Mouse (Mus musculus) limb, embryonic 13.5 days (tissue): ENCODE measurements around the gene Fgf15. TPM values are rescaled to one million over a fixed set of nuclear protein-coding genes. Genes with fewer than 3 reads are reported as not detected.
A peak's percentile ranks its signal among the peaks of the same experiment; 100 is the strongest.

Experiments
- ATAC-seq: fragments of 200-750 bp; cut with Nextera tagmentation; 2 replicates; pipeline ENCODE4 v1.8.0; 2017; ENCODE audit warnings: low read depth, moderate number of reproducible peaks, moderate TSS enrichment; ENCODE audit not compliant: low FRiP score
- H3K27ac ChIP-seq: fragments of 300-500 bp; sonication (generic); 2 replicates; pipeline ENCODE4 v1.5.1; 2015; ENCODE audit warnings: inconsistent platforms, mild to moderate bottlenecking, moderate library complexity
- H3K27me3 ChIP-seq: fragments of 300-500 bp; sonication (generic); 2 replicates; pipeline ENCODE4 v1.6.1; 2015; ENCODE audit warnings: mild to moderate bottlenecking, inconsistent platforms
- H3K36me3 ChIP-seq: fragments of 300-500 bp; sonication (generic); 2 replicates; pipeline ENCODE4 v1.6.1; 2015; ENCODE audit warnings: inconsistent platforms, mild to moderate bottlenecking, moderate library complexity
- H3K4me1 ChIP-seq: fragments of 300-500 bp; sonication (generic); 2 replicates; pipeline ENCODE4 v1.6.1; 2015; ENCODE audit warnings: inconsistent platforms
- H3K4me2 ChIP-seq: fragments of 300-500 bp; sonication (generic); replicated peaks from 2 replicates; pipeline ENCODE4 v1.6.1; 2015; ENCODE audit warnings: inconsistent platforms, mild to moderate bottlenecking, moderate library complexity
- H3K4me3 ChIP-seq: fragments of 300-500 bp; sonication (generic); 2 replicates; pipeline ENCODE4 v1.5.1; 2015; ENCODE audit warnings: moderate library complexity, mild to moderate bottlenecking, inconsistent platforms
- H3K9ac ChIP-seq: fragments of 300-500 bp; sonication (generic); 2 replicates; pipeline ENCODE4 v1.6.1; 2015; ENCODE audit warnings: mild to moderate bottlenecking, inconsistent platforms
- H3K9me3 ChIP-seq: fragments of 300-500 bp; sonication (generic); 2 replicates; pipeline ENCODE4 v1.6.1; 2016; ENCODE audit warnings: inconsistent platforms
- WGBS: fragments of 180-500 bp; shearing (Covaris S2); methylation state at CpG from one replicate; pipeline ENCODE4 v1.1.7; 2015; 5-methylcytosine and 5-hydroxymethylcytosine counted together
- polyA plus RNA-seq: library from polyadenylated mRNA; unstranded; fragments of >200 nt; fragmentation: Nextera tagmentation; extraction: Ambion mirVana; gene quantifications from 2 replicates; pipeline ENCODE4 v1.2.1, GENCODE M21; 2015

Gene Fgf15
- 0.22 and 0.31 TPM in 2 replicates for polyA plus RNA-seq

DNA sequence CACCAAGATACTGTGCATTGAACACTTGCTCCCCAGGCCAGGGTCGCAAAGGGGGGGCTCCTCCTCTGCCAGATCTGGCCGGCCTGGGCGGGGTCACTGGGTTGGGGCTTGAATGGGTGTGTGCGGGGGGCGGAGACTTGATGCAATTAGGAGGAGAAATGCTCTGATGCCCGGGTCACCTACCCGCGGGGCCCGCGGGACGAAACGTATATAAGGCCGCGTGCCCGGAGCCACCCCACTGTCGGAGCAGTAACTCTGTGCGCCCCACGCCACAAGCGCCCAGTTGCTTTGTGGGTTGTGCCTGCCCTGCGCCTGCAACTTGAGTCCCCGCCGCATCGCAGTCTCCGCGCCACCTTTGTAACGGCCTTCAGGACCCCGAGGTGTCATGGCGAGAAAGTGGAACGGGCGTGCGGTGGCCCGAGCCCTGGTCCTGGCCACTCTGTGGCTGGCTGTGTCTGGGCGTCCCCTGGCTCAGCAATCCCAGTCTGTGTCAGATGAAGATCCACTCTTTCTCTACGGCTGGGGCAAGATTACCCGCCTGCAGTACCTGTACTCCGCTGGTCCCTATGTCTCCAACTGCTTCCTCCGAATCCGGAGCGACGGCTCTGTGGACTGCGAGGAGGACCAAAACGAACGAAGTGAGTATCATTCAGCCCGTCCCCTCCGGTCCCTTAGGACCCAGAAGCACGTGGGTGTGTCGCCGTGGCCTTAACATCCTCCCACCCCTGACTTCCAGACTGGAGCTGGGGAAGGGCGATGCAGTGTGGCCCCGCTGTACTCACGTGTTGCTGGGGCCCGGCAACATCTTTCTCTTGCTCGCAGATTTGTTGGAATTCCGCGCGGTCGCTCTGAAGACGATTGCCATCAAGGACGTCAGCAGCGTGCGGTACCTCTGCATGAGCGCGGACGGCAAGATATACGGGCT is at the start of gene Fgf15:
TSS of gene Fgf15 (plus strand) at position 238 of the 925 bp plus-strand sequence.
- Histone ChIP-seq H3K4me1 (peaks cover 28% of the 10 kb centered on the region), H3K4me3 (peak within 1 kb of the TSS; percentile 48), H3K27me3 (peaks cover 75% of the 10 kb centered on the region), H3K36me3 (no peaks in the 10 kb centered on the region), H3K9ac (peak within 1 kb of the TSS; percentile 63), H3K9me3 (no peaks in the 10 kb centered on the region), H3K27ac (no peak within 1 kb of the TSS), H3K4me2 (peak within 1 kb of the TSS; percentile 91)
- WGBS, result under 1% methylated on average over 64 of the region's 65 CpGs
- ATAC-seq, result peak; percentile 16; the same call in 1 of the 2 replicates

- H3K27me3 ChIP-seq, result peaks cover 50% of the 10 kb centered on the region
- no peak within 1 kb of the TSS for H3K4me2 ChIP-seq
- H3K36me3 ChIP-seq, result no peaks in the 10 kb centered on the region
- H3K4me3 ChIP-seq, result no peak within 1 kb of the TSS
- no peaks in the 10 kb centered on the region for H3K4me1 ChIP-seq
- no peak within 1 kb of the TSS for H3K27ac ChIP-seq
- H3K9ac ChIP-seq, result no peak within 1 kb of the TSS
- no peak for ATAC-seq
- no peaks in the 10 kb centered on the region for H3K9me3 ChIP-seq
Observed at GRCm38 (mm10) chr7:144847067-144847466, 49.3 kb upstream of the Fgf15 start, which contains the start of gene Fgf4. Fgf4 (plus strand) TSS chr7:144847367.

DNA sequence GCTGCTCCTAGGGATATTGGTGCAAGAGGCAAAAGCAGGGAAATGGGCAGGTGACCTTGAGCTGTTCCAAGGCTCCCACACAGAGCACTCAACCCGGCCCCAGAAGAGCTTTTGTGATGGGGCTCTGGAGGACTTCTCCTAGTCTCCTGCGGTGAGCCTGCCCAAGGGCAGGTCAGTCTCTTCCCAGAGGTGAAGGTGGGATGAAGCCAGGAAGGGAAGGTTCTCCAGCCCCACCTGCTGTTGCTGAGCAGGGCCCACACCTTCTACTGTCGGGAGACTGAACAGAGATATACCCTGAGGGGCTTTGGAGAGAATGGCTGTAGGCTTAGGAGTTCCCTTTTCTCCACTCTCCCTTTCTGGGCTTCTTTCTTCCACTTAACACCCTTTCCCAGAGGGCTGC is 45.0 kb upstream of the Fgf15 start:
- no peak for ATAC-seq
- Histone ChIP-seq H3K4me2 (no peak overlapping the region), H3K9ac (no peak overlapping the region), H3K4me1 (no peaks in the 10 kb centered on the region), H3K27ac (no peak overlapping the region), H3K36me3 (no peaks in the 10 kb centered on the region), H3K27me3 (peaks cover 44% of the 10 kb centered on the region), H3K4me3 (no peak overlapping the region), H3K9me3 (no peaks in the 10 kb centered on the region)
- 56% methylated on average over 3 of the region's 3 CpGs for WGBS

GRCm38 (mm10) chr7:144854966-144855365 is 41.4 kb upstream of the Fgf15 start:
- Histone ChIP-seq H3K4me2 (no peak overlapping the region), H3K4me3 (no peak overlapping the region), H3K27me3 (peaks cover 62% of the 10 kb centered on the region), H3K9ac (no peak overlapping the region), H3K4me1 (no peaks in the 10 kb centered on the region), H3K27ac (no peak overlapping the region), H3K36me3 (no peaks in the 10 kb centered on the region), H3K9me3 (no peaks in the 10 kb centered on the region)
- ATAC-seq, result no peak
- 30% methylated on average over 3 of the region's 3 CpGs for WGBS

DNA sequence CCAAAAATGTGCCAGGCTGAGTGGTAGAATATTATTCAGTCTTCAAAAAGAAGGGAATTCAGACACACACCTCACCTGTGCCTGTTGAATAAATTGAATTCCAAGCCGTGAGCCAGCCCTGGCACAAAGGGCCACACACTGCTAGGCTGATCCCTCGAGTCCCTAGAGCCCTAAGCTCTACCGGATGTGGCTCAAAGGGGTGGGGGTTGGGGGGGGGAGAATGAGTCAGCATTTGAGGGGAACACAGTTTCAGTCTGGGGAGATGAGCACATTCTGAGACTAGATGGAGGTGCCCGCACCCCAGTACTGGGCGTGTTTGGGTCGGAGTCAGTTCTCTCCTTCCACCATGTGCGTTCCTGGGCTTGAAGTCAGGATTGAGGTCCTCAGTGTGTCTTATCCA is 39.2 kb upstream of the Fgf15 start:
- no peak for ATAC-seq
- WGBS, result 85% methylated on average over 7 of the region's 7 CpGs
- no peak overlapping the region for H3K4me3 ChIP-seq
- H3K36me3 ChIP-seq, result no peaks in the 10 kb centered on the region
- no peak overlapping the region for H3K4me2 ChIP-seq
- no peak overlapping the region for H3K9ac ChIP-seq
- H3K27ac ChIP-seq, result no peak overlapping the region
- peaks cover 12% of the 10 kb centered on the region for H3K4me1 ChIP-seq
- H3K27me3 ChIP-seq, result peaks cover 75% of the 10 kb centered on the region
- no peaks in the 10 kb centered on the region for H3K9me3 ChIP-seq

DNA sequence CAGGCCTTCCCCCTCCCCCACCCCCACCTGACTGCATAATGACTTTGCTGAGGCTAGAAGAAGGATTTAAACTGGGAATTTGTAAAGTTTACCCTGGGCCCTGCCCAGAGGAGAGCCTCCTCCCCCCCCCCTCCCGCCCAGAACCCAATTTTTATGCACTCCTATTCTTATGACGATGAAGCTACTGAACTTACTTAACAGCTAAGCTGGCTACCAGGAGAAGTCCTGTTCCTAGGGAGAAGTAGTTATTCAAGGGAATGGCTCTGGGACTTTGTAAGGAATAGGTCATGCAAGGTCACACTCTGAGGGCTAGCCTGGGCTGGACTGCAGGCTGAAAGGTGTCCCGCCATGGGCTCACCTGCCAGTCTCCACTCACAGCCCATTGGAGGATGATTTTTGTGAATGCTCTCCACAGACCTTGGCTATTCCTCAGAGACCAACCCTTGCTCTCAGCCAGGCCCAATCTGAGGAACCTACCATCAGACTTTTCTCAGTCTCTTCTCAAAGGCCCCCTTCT is 38.4 kb upstream of the Fgf15 start:
- Histone ChIP-seq H3K4me1 (peaks cover 12% of the 10 kb centered on the region), H3K27ac (no peak overlapping the region), H3K27me3 (peaks cover 83% of the 10 kb centered on the region), H3K9me3 (no peaks in the 10 kb centered on the region), H3K9ac (no peak overlapping the region), H3K36me3 (no peaks in the 10 kb centered on the region), H3K4me3 (no peak overlapping the region), H3K4me2 (no peak overlapping the region)
- ATAC-seq, result no peak
- WGBS, result 73% methylated on average over 3 of the region's 3 CpGs

DNA sequence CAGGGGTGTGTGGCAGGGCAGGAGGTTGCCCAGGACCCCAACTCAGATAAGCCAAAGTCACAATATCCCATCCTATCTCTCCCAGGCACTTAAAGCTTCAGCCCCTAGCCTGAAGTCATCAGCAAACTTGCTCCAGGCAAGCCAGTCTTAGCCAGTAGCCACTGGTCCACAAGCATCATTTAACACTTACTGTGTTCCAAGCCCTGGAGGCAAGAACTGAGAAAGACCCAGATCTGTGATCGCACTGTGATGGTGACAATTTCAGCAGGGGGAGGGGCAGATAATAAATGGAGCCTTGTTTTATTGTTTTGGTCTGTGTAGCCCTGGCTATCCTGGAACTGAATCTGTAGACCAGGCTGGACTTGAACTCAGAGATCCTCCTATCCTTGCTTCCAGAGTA is 37.6 kb upstream of the Fgf15 start:
- Histone ChIP-seq H3K36me3 (no peaks in the 10 kb centered on the region), H3K4me1 (peaks cover 12% of the 10 kb centered on the region), H3K4me2 (no peak overlapping the region), H3K4me3 (no peak overlapping the region), H3K9me3 (no peaks in the 10 kb centered on the region), H3K27me3 (peaks cover 91% of the 10 kb centered on the region), H3K27ac (no peak overlapping the region), H3K9ac (no peak overlapping the region)
- ATAC-seq, result no peak
- WGBS, result 74% methylated on average over 1 of the region's 1 CpGs

DNA sequence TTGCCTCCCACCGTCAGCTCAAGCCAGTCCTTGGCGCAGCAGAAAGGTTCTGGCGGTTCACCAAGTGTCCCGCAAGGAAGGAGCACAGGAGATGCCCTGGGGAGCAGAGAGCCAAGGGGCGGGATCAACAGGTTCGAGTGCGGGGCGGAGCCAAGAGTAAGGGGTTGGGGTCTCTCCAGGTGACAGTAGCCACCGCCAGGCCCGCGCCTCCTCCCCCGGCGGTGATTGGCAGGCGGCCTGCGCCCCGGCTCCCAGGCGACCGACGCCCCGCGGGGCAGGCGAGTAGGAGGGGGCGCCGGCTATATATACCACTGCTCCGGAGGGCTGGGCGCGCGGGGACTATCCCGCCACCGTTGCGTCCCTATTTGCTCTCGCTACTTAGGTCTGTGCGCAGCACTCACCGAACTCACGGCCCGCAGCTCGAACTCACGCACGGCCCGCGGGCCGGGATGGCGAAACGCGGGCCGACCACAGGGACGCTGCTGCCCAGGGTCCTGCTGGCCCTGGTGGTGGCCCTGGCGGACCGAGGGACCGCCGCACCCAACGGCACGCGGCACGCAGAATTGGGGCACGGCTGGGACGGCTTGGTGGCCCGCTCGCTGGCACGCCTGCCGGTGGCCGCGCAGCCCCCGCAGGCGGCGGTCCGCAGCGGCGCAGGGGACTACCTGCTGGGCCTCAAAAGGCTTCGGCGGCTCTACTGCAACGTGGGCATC is 35.1 kb upstream of the Fgf15 start:
- H3K4me1 ChIP-seq, result peaks cover 12% of the 10 kb centered on the region
- WGBS, result under 1% methylated on average over 63 of the region's 72 CpGs
- H3K36me3 ChIP-seq, result no peaks in the 10 kb centered on the region
- no peak overlapping the region for H3K27ac ChIP-seq
- peak overlapping the region; percentile 51 for H3K4me2 ChIP-seq
- peak overlapping the region; percentile 27 for H3K4me3 ChIP-seq
- ATAC-seq, result no peak
- H3K9ac ChIP-seq, result no peak overlapping the region
- no peaks in the 10 kb centered on the region for H3K9me3 ChIP-seq
- peaks cover 94% of the 10 kb centered on the region for H3K27me3 ChIP-seq

DNA sequence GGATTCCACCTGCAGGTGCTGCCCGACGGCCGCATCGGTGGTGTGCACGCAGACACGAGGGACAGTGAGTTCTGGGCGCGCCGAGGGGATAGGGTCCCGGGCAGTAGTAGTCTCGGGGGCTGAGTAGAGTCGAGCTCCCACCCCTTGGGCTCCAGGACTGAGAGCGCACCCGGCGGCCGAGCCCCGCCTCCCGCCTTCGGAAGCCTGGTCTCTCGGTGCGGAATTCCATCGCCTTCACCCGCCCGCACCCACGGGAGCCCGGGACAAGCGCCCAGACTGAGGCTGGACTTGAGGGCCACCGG is 34.6 kb upstream of the Fgf15 start:
- Histone ChIP-seq H3K4me3 (peak overlapping the region; percentile 27), H3K36me3 (no peaks in the 10 kb centered on the region), H3K9me3 (no peaks in the 10 kb centered on the region), H3K27ac (no peak overlapping the region), H3K9ac (no peak overlapping the region), H3K27me3 (peaks cover 96% of the 10 kb centered on the region), H3K4me2 (peak overlapping the region; percentile 51), H3K4me1 (peaks cover 12% of the 10 kb centered on the region)
- under 1% methylated on average over 28 of the region's 28 CpGs for WGBS
- ATAC-seq, result no peak

- peaks cover 96% of the 10 kb centered on the region for H3K27me3 ChIP-seq
- H3K36me3 ChIP-seq, result no peaks in the 10 kb centered on the region
- ATAC-seq, result no peak
- 2% methylated on average over 15 of the region's 15 CpGs for WGBS
- peak overlapping the region; percentile 27 for H3K4me3 ChIP-seq
- peak overlapping the region; percentile 51 for H3K4me2 ChIP-seq
- H3K9ac ChIP-seq, result no peak overlapping the region
- H3K27ac ChIP-seq, result no peak overlapping the region
- H3K4me1 ChIP-seq, result peaks cover 12% of the 10 kb centered on the region
- no peaks in the 10 kb centered on the region for H3K9me3 ChIP-seq
Observed at GRCm38 (mm10) chr7:144862126-144862525, 34.2 kb upstream of the Fgf15 start.

- Histone ChIP-seq H3K4me3 (no peak overlapping the region), H3K36me3 (no peaks in the 10 kb centered on the region), H3K9me3 (no peaks in the 10 kb centered on the region), H3K27ac (no peak overlapping the region), H3K27me3 (peaks cover 99% of the 10 kb centered on the region), H3K4me2 (no peak overlapping the region), H3K4me1 (peaks cover 12% of the 10 kb centered on the region), H3K9ac (no peak overlapping the region)
- ATAC-seq, result no peak
- WGBS, result 2% methylated on average over 18 of the region's 18 CpGs
Observed at GRCm38 (mm10) chr7:144862712-144863111, 33.6 kb upstream of the Fgf15 start.

DNA sequence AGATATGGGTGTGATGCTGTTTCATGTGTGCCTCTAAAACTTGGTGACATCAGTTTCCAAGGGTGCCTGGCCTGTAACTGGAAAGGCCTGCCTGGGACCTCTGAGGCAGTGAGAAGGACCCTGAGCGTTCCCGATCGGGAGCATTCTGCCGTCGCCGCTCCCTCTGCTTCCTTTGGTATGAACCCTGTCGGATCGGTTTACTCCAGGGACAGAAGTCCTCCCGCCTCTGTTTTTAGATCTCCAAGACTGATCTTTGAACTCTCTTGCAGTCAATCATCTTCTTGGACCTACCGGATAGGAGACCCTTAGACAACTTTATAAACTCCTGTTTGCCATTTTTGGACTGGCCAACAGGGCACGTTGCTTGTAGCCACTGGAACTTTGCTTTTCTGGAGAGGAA is 33.1 kb upstream of the Fgf15 start:
- no peak overlapping the region for H3K9ac ChIP-seq
- no peak for ATAC-seq

More for the DNA sequence above, 33.1 kb upstream of the Fgf15 start:
- Histone ChIP-seq H3K36me3 (no peaks in the 10 kb centered on the region), H3K4me3 (no peak overlapping the region), H3K27me3 (peaks cover 94% of the 10 kb centered on the region), H3K27ac (no peak overlapping the region), H3K4me1 (peaks cover 12% of the 10 kb centered on the region), H3K9me3 (no peaks in the 10 kb centered on the region), H3K4me2 (no peak overlapping the region)
- WGBS, result under 1% methylated on average over 11 of the region's 11 CpGs
